Mouse (Mus musculus): ENCODE measurements around the gene Ptn. TPM values are rescaled to one million over a fixed set of nuclear protein-coding genes. Genes with fewer than 3 reads are reported as not detected.
"Not testable (repeated sequence)": the region's sequence is repeated elsewhere in the genome, so short reads cannot be mapped to it uniquely, and the experiment has no call there.

Ptn gene
- polyA plus RNA-seq, 1 experiment: 456 TPM

DNA sequence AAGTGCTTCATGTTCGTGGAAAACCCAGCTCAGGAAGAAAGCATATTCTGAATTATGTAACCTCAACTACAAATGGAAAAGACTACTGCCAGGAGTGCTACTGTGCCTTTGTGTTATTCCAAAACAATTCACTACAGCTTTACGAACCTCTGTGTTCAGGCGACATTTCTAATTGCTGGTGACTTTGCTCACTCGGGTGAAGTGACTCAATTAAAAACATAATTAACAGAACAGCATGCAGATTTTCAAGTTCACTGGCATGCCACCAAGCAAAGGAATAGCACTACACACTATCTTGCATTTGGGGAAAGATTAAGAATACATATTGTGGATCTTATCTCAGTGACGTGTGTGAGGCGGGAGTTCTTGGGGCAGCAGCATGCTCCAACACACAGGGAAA is 57.1 kb downstream of the Ptn start:
- peak; percentile 81 for DNase-seq (ENCODE audit: low read depth)
- no peak for TF ChIP-seq CTCF (IDR thresholded peaks at IDR 0.05; ENCODE audit: borderline replicate concordance, extremely low read depth, insufficient read depth, insufficient read length)
- TF ChIP-seq POLR2A (IDR thresholded peaks at IDR 0.05; ENCODE audit: borderline replicate concordance, extremely low read depth, insufficient read depth, insufficient read length, poor library complexity, severe bottlenecking): no peak

DNA sequence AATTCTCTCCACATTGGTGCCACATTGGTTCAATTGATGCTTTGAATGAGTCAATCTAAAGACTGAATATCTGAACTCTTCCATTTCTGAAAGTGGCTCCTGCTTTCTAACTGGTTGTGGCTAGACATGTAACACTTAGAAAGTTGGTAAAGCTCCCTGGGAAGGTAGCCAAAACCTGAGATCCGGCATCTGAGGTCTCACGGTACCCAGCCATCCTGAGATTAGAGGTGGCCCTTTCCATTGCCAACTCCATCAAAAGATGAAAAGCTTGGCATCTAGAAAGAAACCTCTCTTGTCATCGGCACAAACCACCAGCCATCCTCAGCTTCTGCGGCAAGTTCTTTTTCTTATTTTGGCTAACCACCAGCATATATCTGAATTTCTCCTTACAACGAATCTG is 70.2 kb downstream of the Ptn start:
- TF ChIP-seq CTCF (IDR thresholded peaks at IDR 0.05; ENCODE audit: borderline replicate concordance, extremely low read depth, insufficient read depth, insufficient read length) (no peak), POLR2A (IDR thresholded peaks at IDR 0.05; ENCODE audit: borderline replicate concordance, extremely low read depth, insufficient read depth, insufficient read length, poor library complexity, severe bottlenecking) (no peak)
- no peak for DNase-seq (ENCODE audit: low read depth)

DNA sequence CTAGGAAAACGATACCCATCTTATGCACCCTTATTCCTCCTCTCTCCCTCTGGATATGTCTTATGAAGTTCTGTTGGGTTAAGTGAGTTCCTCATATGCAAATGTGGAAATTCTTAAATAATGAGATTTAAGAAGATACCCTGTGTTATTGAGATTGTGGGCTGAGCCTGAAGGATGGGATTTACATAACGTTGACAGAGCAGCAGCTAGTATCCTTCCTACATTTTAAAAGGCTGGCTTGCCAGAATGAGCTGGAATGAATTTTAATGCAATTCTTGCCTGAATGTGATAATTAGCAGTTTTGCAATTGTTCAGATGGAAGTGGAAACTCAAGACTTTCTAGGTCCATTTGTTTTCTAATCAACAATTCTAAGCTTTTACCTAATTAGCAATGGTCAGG is 73.3 kb downstream of the Ptn start:
- DNase-seq (ENCODE audit: low read depth): no peak
- TF ChIP-seq POLR2A (IDR thresholded peaks at IDR 0.05; ENCODE audit: borderline replicate concordance, extremely low read depth, insufficient read depth, insufficient read length, poor library complexity, severe bottlenecking) (no peak), CTCF (IDR thresholded peaks at IDR 0.05; ENCODE audit: borderline replicate concordance, extremely low read depth, insufficient read depth, insufficient read length) (no peak)

DNA sequence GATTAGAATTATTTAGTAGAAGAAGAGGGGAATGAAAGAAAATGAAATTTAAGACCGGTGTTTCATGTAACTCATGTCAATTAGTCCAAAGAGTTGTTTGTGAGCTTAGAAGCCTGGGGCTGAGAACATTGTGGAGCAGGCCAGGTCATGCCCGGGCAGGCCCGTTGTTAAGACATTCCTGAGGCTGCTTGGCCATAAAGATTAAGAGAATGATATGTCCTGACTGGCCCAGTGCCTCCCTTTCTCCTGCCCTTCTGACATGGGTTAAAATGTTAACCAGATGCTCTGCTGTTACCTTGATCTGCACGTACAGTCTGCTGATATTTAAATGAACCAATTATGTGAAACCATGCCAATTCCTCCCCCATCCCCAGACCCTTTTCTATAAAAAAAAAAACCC is 74.4 kb downstream of the Ptn start:
- not testable (repeated sequence) for DNase-seq (ENCODE audit: low read depth)

DNA sequence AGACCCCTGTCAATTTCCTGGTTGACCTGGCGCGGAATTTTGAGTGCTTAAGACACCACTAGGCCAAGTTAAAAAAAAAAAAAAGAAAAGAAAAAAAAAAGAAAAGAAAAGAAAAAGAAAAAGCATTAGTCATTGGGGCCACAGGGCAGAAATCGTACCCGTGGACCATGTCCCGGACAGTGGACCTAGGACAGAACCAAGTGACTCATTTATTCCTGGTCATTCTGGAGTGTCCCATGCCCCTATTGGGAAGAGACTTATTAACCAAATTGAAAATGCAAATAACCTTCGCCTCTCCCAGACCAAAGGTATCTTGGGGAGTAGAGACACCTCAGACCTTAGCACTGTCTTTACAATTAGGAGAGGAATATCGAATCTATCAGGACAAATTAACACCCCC is 80.2 kb downstream of the Ptn start:
- not testable (repeated sequence) for DNase-seq (ENCODE audit: low read depth)

DNA sequence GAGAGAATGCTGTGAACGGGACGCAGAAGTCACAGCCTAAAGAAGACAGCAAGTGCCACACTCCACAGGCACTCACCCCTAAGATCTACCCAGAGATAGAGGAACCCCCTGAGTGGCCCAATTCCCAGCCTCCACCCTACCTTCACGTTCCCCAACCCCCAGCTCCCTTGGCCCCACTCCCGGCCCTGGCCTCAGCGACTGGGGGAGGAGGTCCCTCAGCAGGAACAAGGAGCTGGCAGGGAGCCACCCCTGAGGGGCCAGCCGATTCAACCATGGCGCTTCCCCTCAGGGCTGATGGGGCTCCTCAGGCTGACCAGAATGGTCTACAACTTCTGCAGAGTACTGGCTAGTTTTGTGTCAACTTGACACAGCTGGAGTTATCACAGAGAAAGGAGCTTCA is 81.9 kb downstream of the Ptn start:
- TF ChIP-seq CTCF (IDR thresholded peaks at IDR 0.05; ENCODE audit: borderline replicate concordance, extremely low read depth, insufficient read depth, insufficient read length): no peak
- TF ChIP-seq POLR2A (IDR thresholded peaks at IDR 0.05; ENCODE audit: borderline replicate concordance, extremely low read depth, insufficient read depth, insufficient read length, poor library complexity, severe bottlenecking): no peak
- peak; percentile 52 for DNase-seq (ENCODE audit: low read depth)

DNA sequence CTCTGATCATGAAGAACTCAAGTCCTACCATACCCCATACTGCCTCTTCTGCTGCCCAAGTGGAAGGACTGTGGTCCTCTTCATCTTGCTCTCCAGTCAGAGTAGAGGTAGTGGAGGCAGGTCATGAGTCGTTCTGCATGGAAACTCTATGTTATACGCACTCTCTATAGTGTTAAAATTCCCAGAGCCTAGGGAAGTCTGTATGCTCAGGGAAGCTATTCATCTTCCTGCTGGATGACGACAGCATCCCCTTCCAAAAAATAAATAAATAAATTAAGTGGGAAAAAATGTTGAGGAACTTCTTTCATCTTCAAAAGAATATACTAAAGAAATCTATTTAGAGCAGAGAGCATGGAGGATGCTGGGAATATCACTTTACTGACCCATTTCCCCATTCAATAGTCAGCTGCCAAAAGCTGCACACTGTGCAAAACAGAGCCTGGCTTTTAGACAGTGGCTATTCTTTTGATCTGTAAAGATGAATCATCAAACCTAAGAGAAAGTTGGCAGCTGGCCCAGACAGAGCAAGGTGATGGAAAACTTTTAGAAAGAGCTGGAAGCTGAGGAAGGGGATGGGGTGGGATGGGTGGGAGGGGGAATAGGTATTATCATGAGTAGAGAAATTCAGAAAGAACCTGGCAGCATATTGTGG is 84.4 kb downstream of the Ptn start:
- peak; percentile 58 for DNase-seq (ENCODE audit: low read depth)
- TF ChIP-seq POLR2A (IDR thresholded peaks at IDR 0.05; ENCODE audit: borderline replicate concordance, extremely low read depth, insufficient read depth, insufficient read length, poor library complexity, severe bottlenecking) (no peak), CTCF (IDR thresholded peaks at IDR 0.05; ENCODE audit: borderline replicate concordance, extremely low read depth, insufficient read depth, insufficient read length) (no peak)

DNA sequence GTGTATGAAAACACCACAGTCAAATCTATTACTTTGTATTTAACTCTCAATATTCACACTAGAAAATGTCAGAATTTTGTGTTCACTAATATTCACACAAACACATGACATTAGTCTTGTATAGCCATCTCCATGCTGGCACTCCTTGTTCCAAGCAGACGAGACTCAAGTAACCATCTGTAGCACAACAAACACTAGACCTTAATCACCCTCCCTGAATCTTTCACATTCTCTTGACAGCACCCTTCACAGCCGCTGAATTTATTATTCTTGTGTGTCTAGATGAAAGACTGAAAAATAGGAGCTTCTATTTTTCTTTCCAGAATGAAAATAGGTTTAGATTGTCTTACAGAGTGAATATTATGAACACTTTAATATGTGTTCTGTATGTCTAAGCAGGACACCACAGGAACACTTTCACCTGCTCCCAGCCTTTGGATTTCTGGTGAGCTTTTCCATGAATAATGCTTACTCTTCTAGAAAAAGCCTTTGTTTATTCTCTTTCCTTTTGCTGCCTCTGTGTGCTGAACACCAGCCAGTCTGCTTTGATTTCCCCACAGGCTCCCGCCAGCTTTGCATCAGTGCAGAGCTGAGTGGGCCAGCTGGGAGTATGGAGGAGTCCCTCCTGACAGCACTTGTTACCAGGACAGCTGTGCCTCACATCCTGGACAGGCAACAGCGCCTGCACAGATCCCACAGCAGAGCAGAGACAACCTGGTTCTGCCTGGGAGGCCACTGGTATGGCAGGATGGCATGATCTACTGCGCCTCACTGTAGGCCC is 87.1 kb downstream of the Ptn start:
- TF ChIP-seq CTCF (IDR thresholded peaks at IDR 0.05; ENCODE audit: borderline replicate concordance, extremely low read depth, insufficient read depth, insufficient read length) (no peak), POLR2A (IDR thresholded peaks at IDR 0.05; ENCODE audit: borderline replicate concordance, extremely low read depth, insufficient read depth, insufficient read length, poor library complexity, severe bottlenecking) (no peak)
- DNase-seq (ENCODE audit: low read depth): peak; percentile 86

DNA sequence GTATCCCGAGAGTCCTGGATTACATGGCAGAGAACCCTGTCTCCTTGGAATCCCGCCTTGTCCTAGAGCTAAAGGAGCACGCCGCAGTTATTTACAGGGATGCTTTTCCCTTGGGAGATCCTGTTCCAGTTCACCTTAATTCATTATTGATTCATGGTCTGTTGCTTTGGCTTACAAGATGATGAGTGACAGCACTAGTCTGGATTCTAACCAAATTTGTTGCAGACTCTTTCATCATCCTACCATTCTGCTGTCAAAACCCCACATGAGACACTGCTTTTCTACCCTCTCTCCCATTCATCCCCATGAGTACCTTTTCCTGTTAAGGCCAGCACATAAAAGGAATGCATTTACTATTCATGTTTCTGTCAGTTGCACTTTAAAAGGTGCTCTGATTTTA is 96.7 kb downstream of the Ptn start:
- no peak for TF ChIP-seq POLR2A (IDR thresholded peaks at IDR 0.05; ENCODE audit: borderline replicate concordance, extremely low read depth, insufficient read depth, insufficient read length, poor library complexity, severe bottlenecking)
- no peak for TF ChIP-seq CTCF (IDR thresholded peaks at IDR 0.05; ENCODE audit: borderline replicate concordance, extremely low read depth, insufficient read depth, insufficient read length)
- DNase-seq (ENCODE audit: low read depth): peak; percentile 50

DNA sequence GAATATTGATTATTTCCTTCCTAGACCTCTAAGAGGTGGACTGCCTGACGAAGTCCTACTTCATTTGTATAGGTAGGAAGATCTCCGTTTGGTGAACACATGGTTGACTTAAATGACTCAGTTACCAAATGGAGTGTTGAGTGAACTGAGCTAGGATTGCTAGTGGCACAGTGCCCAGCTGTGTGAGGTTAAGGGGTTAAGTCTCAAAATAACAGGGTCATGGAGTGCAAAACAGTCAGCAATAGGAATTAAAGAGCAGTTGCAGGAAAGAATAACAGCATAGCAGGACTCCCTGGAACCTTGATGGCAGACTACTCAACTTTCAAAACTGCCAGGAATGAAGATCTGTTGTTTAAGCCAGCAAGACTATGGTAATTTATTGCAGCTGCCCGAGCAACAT is 114.5 kb downstream of the Ptn start:
- TF ChIP-seq CTCF (IDR thresholded peaks at IDR 0.05; ENCODE audit: borderline replicate concordance, extremely low read depth, insufficient read depth, insufficient read length) (no peak), POLR2A (IDR thresholded peaks at IDR 0.05; ENCODE audit: borderline replicate concordance, extremely low read depth, insufficient read depth, insufficient read length, poor library complexity, severe bottlenecking) (no peak)
- no peak for DNase-seq (ENCODE audit: low read depth)

DNA sequence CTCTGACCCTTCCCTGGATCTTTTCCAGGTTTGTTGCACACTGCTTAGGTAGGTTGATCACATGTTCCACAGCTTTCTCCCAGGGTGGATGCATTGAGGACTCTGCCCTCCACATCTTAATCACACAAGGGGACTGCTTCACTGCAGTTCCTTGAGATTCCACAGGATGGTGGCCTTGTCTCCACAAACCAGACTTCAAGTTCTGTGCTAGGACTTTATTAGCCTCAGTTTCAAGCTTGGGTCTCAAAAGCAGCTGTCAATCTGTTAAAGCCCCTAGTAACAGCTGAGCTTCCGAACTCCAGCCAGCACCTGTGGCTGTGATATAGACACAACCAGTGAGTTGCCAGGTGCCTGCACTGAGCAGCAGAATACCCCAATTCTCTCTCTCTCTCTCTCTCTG is 118.5 kb downstream of the Ptn start:
- DNase-seq (ENCODE audit: low read depth): peak; percentile 91

DNA sequence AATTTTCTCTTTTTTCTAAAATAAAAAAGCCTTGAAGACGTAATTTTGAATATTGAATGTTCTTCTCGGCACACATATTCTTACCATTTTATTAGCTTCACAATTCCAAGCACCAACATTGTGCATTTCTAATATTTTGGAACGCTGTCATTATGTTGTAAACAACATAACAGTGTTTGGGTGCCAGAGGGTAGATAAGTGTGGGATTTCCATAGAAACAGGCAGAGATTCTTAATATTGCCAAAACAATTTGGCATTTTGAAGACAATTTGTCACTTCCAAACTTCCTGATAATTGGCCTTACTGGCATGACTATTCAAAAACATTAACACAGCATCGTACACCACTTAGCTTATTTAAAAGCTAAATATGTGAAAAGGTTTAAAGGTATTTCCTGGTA is 119.1 kb downstream of the Ptn start:
- DNase-seq (ENCODE audit: low read depth): peak; percentile 62
- no peak for TF ChIP-seq POLR2A (IDR thresholded peaks at IDR 0.05; ENCODE audit: borderline replicate concordance, extremely low read depth, insufficient read depth, insufficient read length, poor library complexity, severe bottlenecking)
- TF ChIP-seq CTCF (IDR thresholded peaks at IDR 0.05; ENCODE audit: borderline replicate concordance, extremely low read depth, insufficient read depth, insufficient read length): no peak

More for the DNA sequence above, 118.5 kb downstream of the Ptn start:
- TF ChIP-seq CTCF (IDR thresholded peaks at IDR 0.05; ENCODE audit: borderline replicate concordance, extremely low read depth, insufficient read depth, insufficient read length) (peak; percentile 81; the same call in 1 of the 2 replicates), POLR2A (IDR thresholded peaks at IDR 0.05; ENCODE audit: borderline replicate concordance, extremely low read depth, insufficient read depth, insufficient read length, poor library complexity, severe bottlenecking) (no peak)

Measured in brain, embryonic 14.5 days (tissue).